Mouse (Mus musculus): Measurements from ENCODE around the gene Dgki. TPM values are rescaled to one million over a fixed set of nuclear protein-coding genes. Genes with fewer than 3 reads are reported as not detected.

Dgki gene
- polyA plus RNA-seq, 1 experiment from 2014 or later = 0.60 TPM

- H3K27me3 ChIP-seq = no peaks in the 10 kb centered on the region
- no peak overlapping the region for H3K4me2 ChIP-seq
- 68% methylated on average over 9 of the region's 9 CpGs for WGBS
- H3K9me3 ChIP-seq = no peaks in the 10 kb centered on the region
- H3K9ac ChIP-seq = no peak overlapping the region
- no peak overlapping the region for H3K4me3 ChIP-seq
- no peak overlapping the region for H3K27ac ChIP-seq
- ATAC-seq (ENCODE audit: borderline replicate concordance, extremely low read depth, low FRiP score, low TSS enrichment) = no peak
- H3K4me1 ChIP-seq = no peaks in the 10 kb centered on the region
- no peaks in the 10 kb centered on the region for H3K36me3 ChIP-seq
Measured at GRCm38 (mm10) chr6:36830371-36830925, 469.5 kb downstream of the Dgki start.

- Histone ChIP-seq H3K4me2 (no peak overlapping the region), H3K4me1 (peaks cover 29% of the 10 kb centered on the region), H3K4me3 (no peak overlapping the region), H3K9me3 (no peaks in the 10 kb centered on the region), H3K36me3 (no peaks in the 10 kb centered on the region), H3K27ac (peak overlapping the region; percentile 45), H3K9ac (no peak overlapping the region), H3K27me3 (0 out of 2 replicates have a peak, but pooled peaks cover 3% of the 10 kb centered on the region)
- 0 out of 2 replicates have a peak, but pooled peaks have one; percentile 3 for ATAC-seq (ENCODE audit: borderline replicate concordance, extremely low read depth, low FRiP score, low TSS enrichment)
Measured at GRCm38 (mm10) chr6:36819784-36820050, 480.3 kb downstream of the Dgki start.

- Histone ChIP-seq H3K4me1 (peaks cover 29% of the 10 kb centered on the region), H3K4me3 (no peak overlapping the region), H3K9ac (no peak overlapping the region), H3K4me2 (peak overlapping the region; percentile 29; the same call in 1 of the 2 replicates), H3K36me3 (no peaks in the 10 kb centered on the region), H3K27ac (peak overlapping the region; percentile 45), H3K27me3 (0 out of 2 replicates have a peak, but pooled peaks cover 6% of the 10 kb centered on the region), H3K9me3 (no peaks in the 10 kb centered on the region)
- peak; percentile 95 for ATAC-seq (ENCODE audit: borderline replicate concordance, extremely low read depth, low FRiP score, low TSS enrichment)
- 10% methylated on average over 8 of the region's 8 CpGs for WGBS
Measured at GRCm38 (mm10) chr6:36819019-36819783, 480.8 kb downstream of the Dgki start.

- no peak overlapping the region for H3K4me3 ChIP-seq
- peak overlapping the region; percentile 29; the same call in 1 of the 2 replicates for H3K4me2 ChIP-seq
- WGBS = 29% methylated on average over 4 of the region's 4 CpGs
- peak; percentile 85 for ATAC-seq (ENCODE audit: borderline replicate concordance, extremely low read depth, low FRiP score, low TSS enrichment)
- peak overlapping the region; percentile 45; the same call in 1 of the 2 replicates for H3K27ac ChIP-seq
- H3K9me3 ChIP-seq = no peaks in the 10 kb centered on the region
- no peak overlapping the region for H3K9ac ChIP-seq
- H3K36me3 ChIP-seq = no peaks in the 10 kb centered on the region
- 0 out of 2 replicates have a peak, but pooled peaks cover 8% of the 10 kb centered on the region for H3K27me3 ChIP-seq
- H3K4me1 ChIP-seq = peaks cover 29% of the 10 kb centered on the region
Measured at GRCm38 (mm10) chr6:36818281-36819018, 481.5 kb downstream of the Dgki start.

GRCm38 (mm10) chr6:36816666-36817065, 483.3 kb downstream of the Dgki start:
- WGBS = 75% methylated on average over 3 of the region's 3 CpGs
- Histone ChIP-seq H3K9me3 (no peaks in the 10 kb centered on the region), H3K27ac (no peak overlapping the region), H3K4me2 (no peak overlapping the region), H3K4me3 (no peak overlapping the region), H3K9ac (no peak overlapping the region), H3K4me1 (peaks cover 29% of the 10 kb centered on the region), H3K27me3 (peaks cover 22% of the 10 kb centered on the region; the same call in 1 of the 2 replicates), H3K36me3 (no peaks in the 10 kb centered on the region)
- ATAC-seq (ENCODE audit: borderline replicate concordance, extremely low read depth, low FRiP score, low TSS enrichment) = no peak

GRCm38 (mm10) chr6:36815992-36816391, 484.0 kb downstream of the Dgki start:
- no peak for ATAC-seq (ENCODE audit: borderline replicate concordance, extremely low read depth, low FRiP score, low TSS enrichment)
- 56% methylated on average over 2 of the region's 2 CpGs for WGBS
- Histone ChIP-seq H3K9ac (no peak overlapping the region), H3K36me3 (no peaks in the 10 kb centered on the region), H3K27ac (no peak overlapping the region), H3K9me3 (no peaks in the 10 kb centered on the region), H3K4me1 (peaks cover 29% of the 10 kb centered on the region), H3K27me3 (peaks cover 22% of the 10 kb centered on the region; the same call in 1 of the 2 replicates), H3K4me2 (no peak overlapping the region), H3K4me3 (no peak overlapping the region)

GRCm38 (mm10) chr6:36812666-36813515, 487.1 kb downstream of the Dgki start:
- ATAC-seq (ENCODE audit: borderline replicate concordance, extremely low read depth, low FRiP score, low TSS enrichment) = no peak
- Histone ChIP-seq H3K9me3 (no peaks in the 10 kb centered on the region), H3K4me3 (no peak overlapping the region), H3K4me1 (peaks cover 29% of the 10 kb centered on the region), H3K9ac (no peak overlapping the region), H3K27ac (no peak overlapping the region), H3K4me2 (no peak overlapping the region), H3K27me3 (peaks cover 30% of the 10 kb centered on the region; the same call in 1 of the 2 replicates), H3K36me3 (no peaks in the 10 kb centered on the region)
- WGBS = 48% methylated on average over 7 of the region's 7 CpGs

- no peak overlapping the region for H3K27ac ChIP-seq
- 12% methylated on average over 5 of the region's 5 CpGs for WGBS
- peak overlapping the region; percentile 84 for H3K4me2 ChIP-seq
- no peak overlapping the region for H3K9ac ChIP-seq
- ATAC-seq (ENCODE audit: borderline replicate concordance, extremely low read depth, low FRiP score, low TSS enrichment) = no peak
- H3K4me1 ChIP-seq = peaks cover 20% of the 10 kb centered on the region
- H3K9me3 ChIP-seq = no peaks in the 10 kb centered on the region
- peaks cover 27% of the 10 kb centered on the region; the same call in 1 of the 2 replicates for H3K27me3 ChIP-seq
- H3K36me3 ChIP-seq = no peaks in the 10 kb centered on the region
- H3K4me3 ChIP-seq = peak overlapping the region; percentile 46
Measured at GRCm38 (mm10) chr6:36810448-36810847, 489.5 kb downstream of the Dgki start.

- no peaks in the 10 kb centered on the region for H3K9me3 ChIP-seq
- peak within 1 kb of the TSS; percentile 30 for H3K9ac ChIP-seq
- under 1% methylated on average over 15 of the region's 15 CpGs for WGBS
- peak within 1 kb of the TSS; percentile 46 for H3K4me3 ChIP-seq
- peak within 1 kb of the TSS; percentile 84 for H3K4me2 ChIP-seq
- peak within 1 kb of the TSS; percentile 61 for H3K27ac ChIP-seq
- ATAC-seq (ENCODE audit: borderline replicate concordance, extremely low read depth, low FRiP score, low TSS enrichment) = peak; percentile 81; the same call in 1 of the 2 replicates
- H3K27me3 ChIP-seq = peaks cover 27% of the 10 kb centered on the region; the same call in 1 of the 2 replicates
- peaks cover 20% of the 10 kb centered on the region for H3K4me1 ChIP-seq
- no peaks in the 10 kb centered on the region for H3K36me3 ChIP-seq
Measured at GRCm38 (mm10) chr6:36809747-36810285, 490.2 kb downstream of the Dgki start, which contains the start of gene Ptn. Gene Ptn (minus strand): TSS chr6:36810220.

- H3K9me3 ChIP-seq = no peaks in the 10 kb centered on the region
- H3K27ac ChIP-seq = peak overlapping the region; percentile 61
- H3K36me3 ChIP-seq = no peaks in the 10 kb centered on the region
- H3K4me3 ChIP-seq = peak overlapping the region; percentile 46
- H3K4me2 ChIP-seq = peak overlapping the region; percentile 84
- peak overlapping the region; percentile 30 for H3K9ac ChIP-seq
- H3K27me3 ChIP-seq = peaks cover 25% of the 10 kb centered on the region; the same call in 1 of the 2 replicates
- peak; percentile 52; the same call in 1 of the 2 replicates for ATAC-seq (ENCODE audit: borderline replicate concordance, extremely low read depth, low FRiP score, low TSS enrichment)
- WGBS = 13% methylated on average over 7 of the region's 7 CpGs
- H3K4me1 ChIP-seq = peaks cover 20% of the 10 kb centered on the region
Measured at GRCm38 (mm10) chr6:36809311-36809726, 490.7 kb downstream of the Dgki start.

Data from lung, embryonic 15.5 days (tissue).